Mouse (Mus musculus) midbrain, embryonic 10.5 days (tissue): ENCODE measurements around the gene Tnpo1. TPM values are rescaled to one million over a fixed set of nuclear protein-coding genes. Genes with fewer than 3 reads are reported as not detected.
A peak's percentile ranks its signal among the peaks of the same experiment; 100 is the strongest.
"Not testable (repeated sequence)": the region's sequence is repeated elsewhere in the genome, so short reads cannot be mapped to it uniquely, and the experiment has no call there.

Experiments
- DNase-seq: peaks from one replicate; pipeline ENCODE4 v3.0.0-alpha.2; 2017; ENCODE audit warnings: low spot score
- H3K27ac ChIP-seq: fragments of 300-500 bp; sonication (generic); replicated peaks from 2 replicates; pipeline ENCODE4 v1.5.1; 2016; ENCODE audit warnings: mild to moderate bottlenecking
- H3K27me3 ChIP-seq: fragments of 300-500 bp; sonication (generic); 2 replicates; pipeline ENCODE4 v1.6.1; 2016; ENCODE audit warnings: low read depth, mild to moderate bottlenecking; ENCODE audit not compliant: poor library complexity, severe bottlenecking
- H3K36me3 ChIP-seq: fragments of 300-500 bp; sonication (generic); 2 replicates; pipeline ENCODE4 v1.6.1; 2016; ENCODE audit warnings: mild to moderate bottlenecking, moderate library complexity
- H3K4me1 ChIP-seq: fragments of 300-500 bp; sonication (generic); 2 replicates; pipeline ENCODE4 v1.6.1; 2016
- H3K4me3 ChIP-seq: fragments of 300-500 bp; sonication (generic); 2 replicates; pipeline ENCODE4 v1.5.1; 2016; ENCODE audit warnings: mild to moderate bottlenecking, moderate library complexity
- H3K9me3 ChIP-seq: fragments of 300-500 bp; sonication (generic); replicated peaks from 2 replicates; pipeline ENCODE4 v1.6.1; 2016; ENCODE audit warnings: mild to moderate bottlenecking
- WGBS: fragments of 180-500 bp; shearing (Covaris S2); methylation state at CpG from one replicate; pipeline ENCODE4 v1.1.7; 2016; 5-methylcytosine and 5-hydroxymethylcytosine counted together
- polyA plus RNA-seq: library from polyadenylated mRNA; unstranded; fragments of >200 nt; fragmentation: Nextera tagmentation; extraction: Ambion mirVana; gene quantifications from 2 replicates; pipeline ENCODE4 v1.2.1, GENCODE M21; 2016

The Tnpo1 gene
- polyA plus RNA-seq, 1 experiment from 2014 or later, result 75.1 TPM

- WGBS, result 96% methylated on average over 6 of the region's 6 CpGs
- not testable (repeated sequence) for H3K27me3 ChIP-seq, H3K4me1 ChIP-seq, H3K36me3 ChIP-seq, H3K9me3 ChIP-seq, DNase-seq, H3K4me3 ChIP-seq, H3K27ac ChIP-seq
Measured at GRCm38 (mm10) chr13:98829026-98829425, 97.2 kb downstream of the Tnpo1 start.

- Histone ChIP-seq H3K36me3 (no peaks in the 10 kb centered on the region), H3K9me3 (no peaks in the 10 kb centered on the region), H3K4me1 (no peaks in the 10 kb centered on the region), H3K4me3 (no peak overlapping the region), H3K27me3 (no peaks in the 10 kb centered on the region), H3K27ac (no peak overlapping the region)
- DNase-seq, result no peak
- 81% methylated on average over 4 of the region's 4 CpGs for WGBS
Measured at GRCm38 (mm10) chr13:98825574-98825973, 100.6 kb downstream of the Tnpo1 start.

GRCm38 (mm10) chr13:98819094-98819493 lies 107.1 kb downstream of the Tnpo1 start:
- WGBS, result 89% methylated on average over 2 of the region's 2 CpGs
- no peak overlapping the region for H3K4me3 ChIP-seq
- no peaks in the 10 kb centered on the region for H3K27me3 ChIP-seq
- no peaks in the 10 kb centered on the region for H3K36me3 ChIP-seq
- DNase-seq, result no peak
- H3K27ac ChIP-seq, result no peak overlapping the region
- H3K4me1 ChIP-seq, result peaks cover 11% of the 10 kb centered on the region
- no peaks in the 10 kb centered on the region for H3K9me3 ChIP-seq

DNA sequence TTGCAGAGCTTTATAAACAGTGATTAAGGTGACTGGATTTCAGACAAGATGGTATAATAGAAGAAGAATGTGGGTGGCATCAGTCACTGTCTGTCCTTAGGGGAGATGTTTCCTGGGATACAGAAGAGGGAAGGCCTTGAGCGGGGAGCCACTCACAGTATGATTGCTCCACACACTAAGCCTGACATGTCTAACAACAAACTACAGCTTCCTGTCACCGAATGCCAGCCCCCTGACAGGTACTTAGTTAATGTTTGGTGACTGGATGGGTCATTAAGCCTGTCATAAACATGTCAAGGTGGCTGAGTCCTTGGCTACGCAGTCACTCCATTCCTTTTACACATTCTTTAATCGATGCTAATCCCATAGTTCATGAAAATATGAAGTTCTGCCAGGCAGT lies 108.0 kb downstream of the Tnpo1 start:
- no peaks in the 10 kb centered on the region for H3K9me3 ChIP-seq
- no peak overlapping the region for H3K4me3 ChIP-seq
- H3K27me3 ChIP-seq, result no peaks in the 10 kb centered on the region
- no peaks in the 10 kb centered on the region for H3K36me3 ChIP-seq
- peaks cover 20% of the 10 kb centered on the region for H3K4me1 ChIP-seq
- no peak for DNase-seq
- 81% methylated on average over 4 of the region's 4 CpGs for WGBS
- no peak overlapping the region for H3K27ac ChIP-seq

GRCm38 (mm10) chr13:98817766-98818165 lies 108.4 kb downstream of the Tnpo1 start:
- Histone ChIP-seq H3K4me3 (no peak overlapping the region), H3K27ac (no peak overlapping the region), H3K9me3 (no peaks in the 10 kb centered on the region), H3K36me3 (no peaks in the 10 kb centered on the region), H3K4me1 (peaks cover 24% of the 10 kb centered on the region), H3K27me3 (no peaks in the 10 kb centered on the region)
- WGBS, result 70% methylated on average over 4 of the region's 4 CpGs
- DNase-seq, result no peak

- H3K4me1 ChIP-seq, result peaks cover 28% of the 10 kb centered on the region
- WGBS, result 80% methylated on average over 4 of the region's 4 CpGs
- not testable (repeated sequence) for H3K27me3 ChIP-seq, H3K36me3 ChIP-seq, H3K9me3 ChIP-seq, H3K27ac ChIP-seq, H3K4me3 ChIP-seq, DNase-seq
Measured at GRCm38 (mm10) chr13:98816981-98817660, 109.1 kb downstream of the Tnpo1 start.

GRCm38 (mm10) chr13:98816571-98816970 lies 109.6 kb downstream of the Tnpo1 start:
- DNase-seq, result no peak
- H3K9me3 ChIP-seq, result no peaks in the 10 kb centered on the region
- no peaks in the 10 kb centered on the region for H3K27me3 ChIP-seq
- no peak overlapping the region for H3K4me3 ChIP-seq
- no peak overlapping the region for H3K27ac ChIP-seq
- 87% methylated on average over 9 of the region's 9 CpGs for WGBS
- peaks cover 28% of the 10 kb centered on the region for H3K4me1 ChIP-seq
- H3K36me3 ChIP-seq, result no peaks in the 10 kb centered on the region

GRCm38 (mm10) chr13:98815147-98815785 lies 110.9 kb downstream of the Tnpo1 start, which contains the start of gene Fcho2:
Fcho2 (minus strand) TSS chr13:98815449.
- DNase-seq, result peak; percentile 98
- H3K9me3 ChIP-seq, result no peaks in the 10 kb centered on the region
- under 1% methylated on average over 61 of the region's 61 CpGs for WGBS
- no peaks in the 10 kb centered on the region for H3K27me3 ChIP-seq
- peak within 1 kb of the TSS; percentile 98 for H3K27ac ChIP-seq
- peaks cover 28% of the 10 kb centered on the region for H3K4me1 ChIP-seq
- no peaks in the 10 kb centered on the region for H3K36me3 ChIP-seq
- H3K4me3 ChIP-seq, result peak within 1 kb of the TSS; percentile 91

- WGBS, result under 1% methylated on average over 78 of the region's 81 CpGs
- Histone ChIP-seq H3K9me3 (no peaks in the 10 kb centered on the region), H3K4me3 (peak overlapping the region; percentile 91), H3K27me3 (no peaks in the 10 kb centered on the region), H3K4me1 (peaks cover 28% of the 10 kb centered on the region), H3K36me3 (no peaks in the 10 kb centered on the region), H3K27ac (peak overlapping the region; percentile 98)
- DNase-seq, result peak; percentile 64
Measured at GRCm38 (mm10) chr13:98814275-98815040, 111.7 kb downstream of the Tnpo1 start.

DNA sequence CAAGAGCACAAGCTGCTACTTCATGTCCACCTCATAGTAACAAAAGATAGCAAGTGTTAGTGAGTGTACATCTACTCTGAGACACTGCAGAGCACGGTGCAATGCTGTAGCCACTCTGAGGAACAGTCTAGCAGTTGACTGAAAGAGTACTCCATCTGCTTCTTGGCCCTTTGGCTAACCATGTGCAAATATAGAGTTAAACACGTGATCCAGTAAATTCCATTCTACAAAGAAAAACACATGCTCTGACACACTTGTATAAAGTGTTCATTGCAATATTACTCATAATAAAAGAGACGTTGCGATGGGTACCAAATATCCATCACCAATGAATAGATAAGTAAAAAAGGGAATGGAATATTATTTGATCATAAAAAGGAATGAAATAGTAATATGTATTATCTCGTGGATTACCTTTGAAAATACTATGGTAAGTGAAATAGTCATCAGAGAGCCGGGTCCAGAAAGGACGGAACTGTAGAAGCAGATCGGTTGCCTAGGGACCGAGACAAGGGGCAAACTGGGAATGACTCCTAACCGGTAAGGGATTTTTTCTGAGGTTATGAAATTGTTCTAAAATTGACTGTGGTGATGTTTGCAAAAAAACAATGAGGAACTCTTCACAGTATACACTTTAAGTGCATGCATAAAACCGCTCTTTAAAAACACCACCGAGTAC lies 112.4 kb downstream of the Tnpo1 start:
- no peak for DNase-seq
- peak overlapping the region; percentile 98 for H3K27ac ChIP-seq
- peaks cover 28% of the 10 kb centered on the region for H3K4me1 ChIP-seq
- no peaks in the 10 kb centered on the region for H3K9me3 ChIP-seq
- no peaks in the 10 kb centered on the region; the same call in 1 of the 2 replicates for H3K36me3 ChIP-seq
- 43% methylated on average over 12 of the region's 12 CpGs for WGBS
- H3K27me3 ChIP-seq, result no peaks in the 10 kb centered on the region
- peak overlapping the region; percentile 91 for H3K4me3 ChIP-seq

DNA sequence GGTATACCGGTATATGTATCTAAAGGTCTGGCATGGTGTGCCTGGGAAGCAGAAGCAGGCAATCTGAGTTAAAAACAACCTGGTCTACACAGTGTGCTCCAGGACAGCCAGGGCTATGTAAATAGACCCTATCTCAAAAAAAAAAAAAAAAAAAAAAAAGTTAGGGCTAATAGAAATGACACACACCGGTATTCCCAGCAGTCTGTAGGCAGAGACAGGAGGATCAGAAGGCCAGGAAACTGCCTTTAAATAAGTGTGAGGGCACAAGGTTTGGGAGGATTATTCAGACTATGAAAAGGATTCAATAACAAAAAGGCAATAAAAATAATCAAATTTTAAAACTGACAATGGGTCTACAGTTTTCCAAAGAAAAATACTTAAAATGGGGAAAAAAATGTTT lies 113.0 kb downstream of the Tnpo1 start:
- H3K4me3 ChIP-seq, result peak overlapping the region; percentile 91
- H3K4me1 ChIP-seq, result peaks cover 28% of the 10 kb centered on the region
- H3K27ac ChIP-seq, result no peak overlapping the region
- no peaks in the 10 kb centered on the region for H3K9me3 ChIP-seq
- peaks cover 3% of the 10 kb centered on the region; the same call in 1 of the 2 replicates for H3K36me3 ChIP-seq
- H3K27me3 ChIP-seq, result no peaks in the 10 kb centered on the region
- 85% methylated on average over 2 of the region's 2 CpGs for WGBS
- DNase-seq, result no peak

- Histone ChIP-seq H3K27ac (no peak overlapping the region), H3K9me3 (no peaks in the 10 kb centered on the region), H3K4me3 (no peak overlapping the region), H3K27me3 (no peaks in the 10 kb centered on the region), H3K4me1 (peaks cover 28% of the 10 kb centered on the region), H3K36me3 (peaks cover 4% of the 10 kb centered on the region; the same call in 1 of the 2 replicates)
- DNase-seq, result no peak
- 86% methylated on average over 4 of the region's 4 CpGs for WGBS
Measured at GRCm38 (mm10) chr13:98812285-98812684, 113.9 kb downstream of the Tnpo1 start.
